ENCODE assay signal across 17 mouse cellular contexts in genomic region chr13:111926801-111927200, GRCm38 (mm10).
DNase-seq lines count a peak whose midpoint lies in the region; ATAC-seq and TF ChIP-seq lines count a peak whose summit lies in the region.
"Had no signal": no experiment of that assay in that cellular context is flagged by ENCODE, and none has a peak within 500 bp of the region (broad histone marks: within the 10 kb centered on the region; RNA-seq: fewer than 3 reads in every experiment).

No protein-coding gene starts in this region.

- no peaks in the 10 kb centered on the region for H3K27me3 ChIP-seq in liver, embryonic 15.5 days
- no peaks in the 10 kb centered on the region for H3K27me3 ChIP-seq in limb, embryonic 10.5 days (ENCODE audit: low read depth, poor library complexity, severe bottlenecking)
- H3K27me3 ChIP-seq: midbrain, embryonic 12.5 days had no signal

- no peak for ATAC-seq in liver, embryonic 15.5 days (ENCODE audit: insufficient read depth)
- ATAC-seq: forebrain, postnatal 0 days; inflammation-experienced regulatory T-cells, adult 6 months had no signal

- TF ChIP-seq CTCF in gastrocnemius, adult 2 months (IDR thresholded peaks at IDR 0.05): no peak

- H3K9ac ChIP-seq in liver, embryonic 15.5 days: no peak overlapping the region
- H3K9ac ChIP-seq: forebrain, postnatal 0 days; lung, embryonic 14.5 days; midbrain, embryonic 12.5 days had no signal

- intact Hi-C loops in gastrocnemius, adult 2 months (cut with DNase I): no loop called here

- H3K9me3 ChIP-seq in liver, embryonic 15.5 days (replicated peaks): no peaks in the 10 kb centered on the region
- H3K9me3 ChIP-seq in limb, embryonic 10.5 days (replicated peaks): 0 out of 2 replicates have a peak, but pooled peaks cover 2% of the 10 kb centered on the region

- no peak for DNase-seq in gastrocnemius, adult 2 months
- DNase-seq in gastrocnemius, postnatal 10 days: no peak
- DNase-seq in liver: no peak
- peak; percentile 44 for DNase-seq in cerebellum, adult 11-12 months
- DNase-seq in cerebellum, postnatal 25 days: peak; percentile 41
- DNase-seq in limb, embryonic 10.5 days (ENCODE audit: low spot score): no peak
- no peak for DNase-seq in spleen, adult 18-20 months
- DNase-seq: adrenal gland, adult 8-10 months; B cell, adult 2 months; forebrain, postnatal 0 days; gastrocnemius, postnatal 14 days; lung, embryonic 14.5 days had no signal

- H3K4me3 ChIP-seq in gastrocnemius, adult 2 months: peak overlapping the region; percentile 60
- no peak overlapping the region for H3K4me3 ChIP-seq in liver, embryonic 15.5 days (replicated peaks)
- H3K4me3 ChIP-seq in limb, embryonic 10.5 days: no peak overlapping the region
- H3K4me3 ChIP-seq: midbrain, embryonic 12.5 days had no signal

- H3K36me3 ChIP-seq in liver, embryonic 15.5 days (replicated peaks): no peaks in the 10 kb centered on the region
- H3K36me3 ChIP-seq in limb, embryonic 10.5 days: 0 out of 2 replicates have a peak, but pooled peaks cover 3% of the 10 kb centered on the region
- H3K36me3 ChIP-seq: midbrain, embryonic 12.5 days had no signal

- no peak overlapping the region for H3K4me2 ChIP-seq in liver, embryonic 15.5 days
- H3K4me2 ChIP-seq: liver, embryonic 11.5 days; lung, embryonic 14.5 days; midbrain, embryonic 12.5 days had no signal

- H3K27ac ChIP-seq in gastrocnemius, adult 2 months: no peak overlapping the region
- 0 out of 2 replicates have a peak overlapping the region, but pooled peaks have one; percentile 0 for H3K27ac ChIP-seq in liver, embryonic 15.5 days (replicated peaks)
- no peak overlapping the region for H3K27ac ChIP-seq in limb, embryonic 10.5 days
- H3K27ac ChIP-seq: macrophage; midbrain, embryonic 12.5 days had no signal

- peaks cover 63% of the 10 kb centered on the region for H3K4me1 ChIP-seq in liver, embryonic 15.5 days (replicated peaks)
- H3K4me1 ChIP-seq in limb, embryonic 10.5 days: no peaks in the 10 kb centered on the region
- H3K4me1 ChIP-seq: midbrain, embryonic 12.5 days had no signal

- 86% methylated on average over 8 of the region's 8 CpGs for WGBS in liver, embryonic 15.5 days (ENCODE audit: insufficient replicate concordance)
- WGBS in limb, embryonic 10.5 days: 91% methylated on average over 8 of the region's 8 CpGs

Comparison
In these comparisons a context has a peak if more than half of its experiments do, and no peak if none do; other contexts are left out.
1. DNase-seq: peak in cerebellum, adult 11-12 months (single experiment) and cerebellum, postnatal 25 days (2 of 2); none in gastrocnemius, adult 2 months (single experiment), gastrocnemius, postnatal 10 days (single experiment), liver (single experiment), limb, embryonic 10.5 days (single experiment) and spleen, adult 18-20 months (0 of 2).